Mouse (Mus musculus) layer of hippocampus, adult 18-20 months (tissue): ENCODE measurements around the gene Tas2r107. TPM values are rescaled to one million over a fixed set of nuclear protein-coding genes. Genes with fewer than 3 reads are reported as not detected.
"Not testable (repeated sequence)": the region's sequence is repeated elsewhere in the genome, so short reads cannot be mapped to it uniquely, and the experiment has no call there.

Source experiments
- DNase-seq, 2 experiments: peaks; one replicate each; pipeline ENCODE4 v3.0.0; 2022; ENCODE audit warnings: low spot score in 2 of 2
- long read RNA-seq: library from polyadenylated mRNA; stranded (forward); transcript quantifications from one replicate; pipeline ENCODE4 v2.0.0, GENCODE M21; 2021
- total RNA-seq, 2 experiments: library from RNA; stranded (reverse); gene quantifications; 2 replicates each; pipeline ENCODE4 v1.2.3; 2021

Tas2r107 gene
- total RNA-seq, result not detected
- long read RNA-seq, result 0 reads

DNA sequence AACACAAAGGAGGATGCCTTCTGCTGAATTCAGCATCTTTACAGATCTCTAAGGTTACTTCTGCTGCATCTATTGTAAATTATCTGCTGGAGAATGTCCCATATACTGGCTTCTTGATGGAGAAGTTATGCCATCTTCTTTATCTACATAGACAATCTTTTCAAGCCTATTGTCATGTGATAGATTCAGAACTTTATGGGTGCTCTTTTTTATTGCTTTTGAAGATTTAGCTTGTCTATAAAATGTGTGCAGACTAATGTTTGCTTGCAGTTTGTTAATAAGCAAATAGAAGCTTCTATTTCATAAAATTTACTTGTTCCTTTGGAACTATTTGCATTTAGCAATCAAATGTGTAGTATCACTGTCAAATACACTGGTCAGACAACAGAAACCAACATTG is at the start of gene Tas2r107:
Gene Tas2r107, minus strand, starts transcription at position 101 of the 400 bp plus-strand sequence.
- no peak for DNase-seq

DNA sequence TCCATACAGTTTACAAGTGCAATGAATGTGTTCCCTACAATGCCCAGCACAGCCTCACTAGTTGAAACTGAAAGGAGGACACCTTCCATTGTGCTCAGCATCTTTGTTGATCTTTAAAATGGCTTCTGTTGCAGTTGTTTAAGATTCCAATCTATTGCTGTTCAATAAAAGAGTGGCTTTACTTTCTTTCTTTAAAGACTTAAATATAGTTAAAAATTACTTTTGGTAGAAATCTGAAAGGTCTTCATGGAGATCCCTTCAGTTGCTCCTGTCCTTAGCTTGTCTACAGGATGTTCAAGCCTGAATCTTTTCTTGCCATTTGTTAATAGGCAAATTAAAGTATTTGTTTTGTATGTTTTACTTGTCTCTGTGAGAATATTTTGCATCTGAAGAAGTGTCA is 30.0 kb upstream of the Tas2r107 start, which contains the start of gene Tas2r114:
Gene Tas2r114, minus strand, starts transcription at position 101 of the 400 bp plus-strand sequence.
- no peak for DNase-seq

DNA sequence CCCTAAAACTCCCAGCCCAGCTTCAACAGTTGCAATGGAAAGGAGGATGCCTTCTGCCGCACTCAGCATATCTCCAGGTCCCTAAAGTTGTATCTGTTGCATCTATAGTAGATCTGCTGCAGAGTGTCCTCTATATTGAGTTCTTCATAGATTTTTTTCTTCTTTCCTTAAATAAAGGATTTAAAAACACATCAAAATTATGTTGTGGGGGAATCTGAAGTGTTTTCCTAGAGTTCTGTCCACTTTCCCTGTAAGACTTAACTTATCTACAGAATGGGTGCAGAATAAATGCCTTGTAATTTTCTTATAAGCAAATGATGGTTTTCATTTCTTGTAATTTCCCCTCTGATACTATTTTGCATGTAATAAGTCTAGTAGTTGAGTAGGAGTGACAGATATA is 27.4 kb upstream of the Tas2r107 start, which contains the start of gene Tas2r105:
Gene Tas2r105, minus strand, starts transcription at position 101 of the 400 bp plus-strand sequence.
- DNase-seq, result no peak

DNA sequence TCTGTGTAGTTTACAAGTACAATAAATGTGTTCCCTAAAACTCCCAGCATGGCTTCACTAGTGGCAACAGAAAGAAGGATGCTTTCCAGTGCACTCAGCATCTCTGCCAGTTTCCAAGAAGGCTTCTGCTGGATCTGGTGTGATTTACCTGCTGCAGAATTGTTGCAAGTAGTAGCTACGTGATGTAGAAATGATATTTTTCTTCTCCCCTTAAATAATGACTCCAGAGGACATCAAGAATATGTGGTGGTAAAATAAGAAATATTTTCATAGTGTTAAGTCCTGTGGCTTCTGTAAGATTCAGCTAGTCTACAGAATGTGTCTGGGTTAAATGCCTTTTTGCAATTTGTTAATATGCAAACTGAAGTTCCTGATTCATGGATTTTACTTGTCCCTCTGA is 25.7 kb upstream of the Tas2r107 start, which contains the start of gene Tas2r104:
Gene Tas2r104, minus strand, starts transcription at position 101 of the 400 bp plus-strand sequence.
- DNase-seq, result no peak

DNA sequence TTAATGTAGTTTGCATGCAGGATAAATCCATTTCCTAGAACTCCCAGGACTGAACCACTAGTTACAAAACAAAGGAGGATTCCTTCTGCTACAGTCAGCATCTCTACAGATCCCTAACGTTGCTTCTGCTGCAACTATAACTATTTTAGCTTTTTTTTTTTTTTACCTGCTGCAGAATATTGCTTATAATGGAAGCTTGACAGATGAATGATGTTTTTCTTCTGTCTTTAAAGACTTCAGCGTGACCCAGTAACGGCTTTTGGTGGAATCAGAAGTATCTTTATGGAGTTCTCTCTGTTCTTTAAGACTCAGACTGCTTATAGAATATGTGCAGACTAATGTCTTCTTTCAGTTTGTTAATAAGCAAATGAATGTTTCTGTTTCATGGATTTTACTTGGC is 18.8 kb upstream of the Tas2r107 start, which contains the start of gene Tas2r106:
Gene Tas2r106, minus strand, starts transcription at position 101 of the 400 bp plus-strand sequence.
- no peak for DNase-seq

DNA sequence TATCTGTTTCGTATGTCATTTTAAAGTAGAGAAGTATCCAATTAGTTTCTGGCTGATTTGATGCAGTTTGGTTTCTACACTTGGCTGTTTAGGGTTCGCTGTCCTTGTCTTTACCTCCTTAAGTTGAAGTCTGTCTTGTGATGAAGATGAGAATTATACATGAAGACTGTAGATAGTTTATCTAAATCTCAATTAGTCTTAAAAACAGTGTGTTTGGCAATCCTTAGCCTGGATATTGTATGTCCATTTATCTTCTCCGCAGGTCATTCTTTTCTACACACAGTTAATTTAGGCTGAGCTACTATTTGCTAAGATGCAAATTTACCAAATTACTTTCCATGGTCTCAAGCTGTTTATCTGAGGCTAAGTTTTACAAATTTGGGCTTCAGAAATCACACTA is 29.1 kb downstream of the Tas2r107 start, which contains the start of gene Tas2r130:
Gene Tas2r130, minus strand, starts transcription at position 101 of the 400 bp plus-strand sequence.
- DNase-seq, result no peak

DNA sequence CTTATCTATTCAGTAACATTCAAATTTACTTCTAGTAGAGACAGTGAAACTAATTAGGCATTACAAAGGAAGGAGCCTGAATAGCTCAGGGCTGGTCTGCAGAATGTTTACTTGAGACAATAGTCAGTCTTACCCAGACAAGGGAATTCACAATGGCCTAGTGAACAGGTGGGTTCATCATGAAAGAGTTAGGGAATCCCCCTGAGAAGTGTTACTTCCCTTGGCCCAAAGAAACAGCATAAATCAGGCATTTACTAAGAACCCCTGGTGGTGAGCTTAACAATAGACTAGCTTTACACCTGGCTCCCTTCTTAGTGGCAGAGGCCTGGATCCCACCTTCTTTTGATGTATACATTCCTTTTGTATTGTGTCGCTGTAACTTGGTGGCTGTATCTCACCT is 50.0 kb downstream of the Tas2r107 start:
- not testable (repeated sequence) for DNase-seq

Other genes starting within 250 kb of the Tas2r107 start
- gene 5430401F13Rik, start 173.7 kb downstream of the Tas2r107 start, total RNA-seq, result not detected
- not detected for gene Gm6619, start 173.7 kb downstream of the Tas2r107 start, total RNA-seq
- not detected for gene Tas2r130, start 29.2 kb downstream of the Tas2r107 start, total RNA-seq
- not detected for gene Tas2r106, start 18.7 kb upstream of the Tas2r107 start, total RNA-seq
- gene Tas2r104, start 25.6 kb upstream of the Tas2r107 start, total RNA-seq, result not detected
- not detected for gene Tas2r105, start 27.3 kb upstream of the Tas2r107 start, total RNA-seq
- gene Tas2r114, start 29.9 kb upstream of the Tas2r107 start, total RNA-seq, result not detected